Mouse (Mus musculus) layer of hippocampus, adult 11-12 months (tissue): ENCODE data around the gene 1700020L24Rik.
A peak's percentile ranks its signal among the peaks of the same experiment; 100 is the strongest.

Experiments
- DNase-seq: peaks from one replicate; pipeline ENCODE4 v3.0.0; 2022; ENCODE audit warnings: low spot score

The 1700020L24Rik gene

GRCm38 (mm10) chr11:83472324-83473234, 35.1 kb downstream of the 1700020L24Rik start, which contains the start of gene Taf15:
Gene Taf15 (plus strand): TSS chr11:83473086.
- DNase-seq, result peak; percentile 98

GRCm38 (mm10) chr11:83473235-83474016, 35.9 kb downstream of the 1700020L24Rik start:
- DNase-seq, result no peak
